18 mouse cellular contexts compared by ENCODE assay signal in the genomic region with DNA sequence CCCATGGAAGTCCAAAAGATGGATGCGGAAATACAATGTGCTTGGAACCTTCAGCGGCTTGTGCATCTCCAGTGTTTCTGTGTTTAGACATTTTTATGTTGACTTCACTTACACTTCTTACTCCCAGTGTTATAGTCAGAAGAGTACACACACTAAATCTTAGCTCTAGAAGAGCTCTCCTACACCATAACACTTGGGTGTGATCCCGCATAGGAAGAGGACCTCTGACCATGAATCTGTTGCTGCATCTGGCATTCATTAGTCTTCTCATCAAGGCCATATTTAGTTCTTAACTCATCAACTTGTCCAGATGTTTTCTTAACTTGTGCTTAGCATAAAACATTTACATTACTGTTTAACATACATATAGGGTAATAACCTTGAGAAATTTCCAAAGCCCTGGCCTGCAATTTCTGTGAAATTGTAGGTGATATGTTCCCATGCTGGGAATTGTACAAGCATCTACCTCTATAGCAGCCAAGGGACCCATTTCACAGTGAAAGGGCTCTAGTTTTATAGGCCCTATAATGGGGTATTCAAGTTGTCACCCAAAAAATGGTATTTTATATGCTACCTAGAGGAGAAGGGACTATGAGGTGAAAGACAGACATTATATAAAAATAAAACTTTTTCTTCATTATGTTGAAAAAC.
"Had no signal": no experiment of that assay in that cellular context is flagged by ENCODE, and none has a peak within 500 bp of the region (broad histone marks: within the 10 kb centered on the region; RNA-seq: fewer than 3 reads in every experiment).

No protein-coding gene starts in this region.

- H3K27ac ChIP-seq: liver, embryonic 15.5 days; lung, embryonic 15.5 days; macrophage; midbrain, embryonic 12.5 days; neural tube, embryonic 12.5 days had no signal

- H3K9ac ChIP-seq: liver, embryonic 15.5 days; liver, postnatal 0 days; lung, embryonic 15.5 days; midbrain, embryonic 12.5 days; neural tube, embryonic 12.5 days had no signal

- ATAC-seq: liver, postnatal 0 days; lung, postnatal 0 days had no signal

- H3K27me3 ChIP-seq: liver, embryonic 15.5 days; lung, embryonic 15.5 days; megakaryocyte, embryonic 14.5 days; midbrain, embryonic 12.5 days; neural tube, embryonic 12.5 days had no signal

- DNase-seq: liver, postnatal 0 days; lung, adult 2 months; lung, postnatal 14 days; lung, postnatal 36 days; midbrain, embryonic 14.5 days; right cerebral cortex, postnatal 25 days; right cerebral cortex, postnatal 4 days; spleen, adult 18-20 months; thymus, adult 18-20 months; thymus, postnatal 14 days; thymus, postnatal 36 days had no signal

- H3K9me3 ChIP-seq: liver, embryonic 15.5 days; lung, embryonic 15.5 days; megakaryocyte, embryonic 14.5 days; midbrain, embryonic 12.5 days; neural tube, embryonic 12.5 days had no signal

- H3K4me2 ChIP-seq: liver, embryonic 15.5 days; lung, embryonic 15.5 days; midbrain, embryonic 12.5 days; neural tube, embryonic 12.5 days had no signal

- H3K36me3 ChIP-seq: liver, embryonic 15.5 days; lung, embryonic 15.5 days; midbrain, embryonic 12.5 days; neural tube, embryonic 12.5 days had no signal

- H3K4me1 ChIP-seq: liver, embryonic 15.5 days; lung, embryonic 15.5 days; megakaryocyte, embryonic 14.5 days had no signal

- H3K4me3 ChIP-seq: liver, embryonic 15.5 days; lung, embryonic 15.5 days; megakaryocyte, embryonic 14.5 days; midbrain, embryonic 12.5 days; neural tube, embryonic 12.5 days had no signal
